Mouse (Mus musculus) limb, embryonic 15.5 days (tissue): ENCODE measurements around the gene Pde6d. TPM values are rescaled to one million over a fixed set of nuclear protein-coding genes. Genes with fewer than 3 reads are reported as not detected.

ENCODE experiments used
- ATAC-seq: fragments of 200-750 bp; cut with Nextera tagmentation; 2 replicates; pipeline ENCODE4 v1.8.0; 2017; ENCODE audit warnings: low read depth, moderate TSS enrichment; ENCODE audit not compliant: insufficient number of reproducible peaks, low FRiP score, low TSS enrichment
- H3K27ac ChIP-seq: fragments of 300-500 bp; sonication (generic); 2 replicates; pipeline ENCODE4 v1.5.1; 2015; ENCODE audit warnings: moderate library complexity, mild to moderate bottlenecking, inconsistent platforms
- H3K27me3 ChIP-seq: fragments of 300-500 bp; sonication (generic); 2 replicates; pipeline ENCODE4 v1.6.1; 2015; ENCODE audit warnings: inconsistent platforms
- H3K36me3 ChIP-seq: fragments of 300-500 bp; sonication (generic); 2 replicates; pipeline ENCODE4 v1.6.1; 2015; ENCODE audit warnings: inconsistent platforms
- H3K4me1 ChIP-seq: fragments of 300-500 bp; sonication (generic); 2 replicates; pipeline ENCODE4 v1.6.1; 2015; ENCODE audit warnings: inconsistent platforms
- H3K4me2 ChIP-seq: fragments of 300-500 bp; sonication (generic); 2 replicates; pipeline ENCODE4 v1.6.1; 2015; ENCODE audit warnings: mild to moderate bottlenecking, inconsistent platforms
- H3K4me3 ChIP-seq: fragments of 300-500 bp; sonication (generic); 2 replicates; pipeline ENCODE4 v1.5.1; 2015; ENCODE audit warnings: mild to moderate bottlenecking, inconsistent platforms
- H3K9ac ChIP-seq: fragments of 300-500 bp; sonication (generic); 2 replicates; pipeline ENCODE4 v1.6.1; 2015; ENCODE audit warnings: inconsistent platforms
- H3K9me3 ChIP-seq: fragments of 300-500 bp; sonication (generic); 2 replicates; pipeline ENCODE4 v1.6.1; 2016; ENCODE audit warnings: inconsistent platforms
- WGBS: fragments of 180-500 bp; shearing (Covaris S2); methylation state at CpG from one replicate; pipeline ENCODE4 v1.1.7; 2015; 5-methylcytosine and 5-hydroxymethylcytosine counted together
- polyA plus RNA-seq: library from polyadenylated mRNA; unstranded; fragments of >200 nt; fragmentation: Nextera tagmentation; extraction: Ambion mirVana; gene quantifications from 2 replicates; pipeline ENCODE4 v1.2.1, GENCODE M21; 2015

The Pde6d gene
- polyA plus RNA-seq, 1 experiment from 2014 or later, result 65.5 TPM

GRCm38 (mm10) chr1:86531547-86532321 lies 50.7 kb downstream of the Pde6d start:
- Histone ChIP-seq H3K4me1 (peaks cover 30% of the 10 kb centered on the region), H3K27ac (peak overlapping the region; percentile 39), H3K27me3 (no peaks in the 10 kb centered on the region), H3K36me3 (peaks cover 21% of the 10 kb centered on the region), H3K4me3 (no peak overlapping the region), H3K4me2 (0 out of 2 replicates have a peak overlapping the region, but pooled peaks have one; percentile 15), H3K9ac (no peak overlapping the region), H3K9me3 (no peaks in the 10 kb centered on the region)
- 6% methylated on average over 13 of the region's 13 CpGs for WGBS
- ATAC-seq, result no peak; the same call in 1 of the 2 replicates

GRCm38 (mm10) chr1:86530871-86531546 lies 51.4 kb downstream of the Pde6d start:
- peak overlapping the region; percentile 39 for H3K27ac ChIP-seq
- WGBS, result 14% methylated on average over 4 of the region's 4 CpGs

DNA sequence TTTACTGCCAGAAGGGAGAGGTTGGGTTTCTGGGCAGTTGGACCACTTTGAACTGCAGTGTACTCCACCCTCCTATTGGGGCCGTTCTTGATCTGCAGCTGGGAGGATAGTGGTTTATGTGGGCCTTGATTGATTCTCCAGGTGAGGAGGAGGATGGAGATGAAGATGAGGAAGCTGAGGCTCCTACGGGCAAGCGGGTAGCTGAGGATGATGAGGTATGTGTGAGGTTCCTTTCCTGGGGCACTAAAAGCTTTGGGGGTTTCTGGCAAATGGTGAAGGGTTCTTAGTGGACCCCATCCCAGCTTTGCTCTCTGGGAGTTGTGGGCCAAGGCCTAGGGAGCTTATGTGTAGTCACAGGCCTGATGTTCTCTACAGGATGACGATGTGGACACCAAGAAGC lies 52.8 kb downstream of the Pde6d start:
- no peak for ATAC-seq
- Histone ChIP-seq H3K27ac (no peak overlapping the region; the same call in 1 of the 2 replicates), H3K4me1 (peaks cover 35% of the 10 kb centered on the region), H3K27me3 (no peaks in the 10 kb centered on the region), H3K4me3 (peak overlapping the region; percentile 99), H3K9ac (peak overlapping the region; percentile 100; the same call in 1 of the 2 replicates), H3K9me3 (no peaks in the 10 kb centered on the region), H3K4me2 (peak overlapping the region; percentile 76), H3K36me3 (peaks cover 21% of the 10 kb centered on the region)
- 18% methylated on average over 4 of the region's 4 CpGs for WGBS

More at GRCm38 (mm10) chr1:86530871-86531546, 51.4 kb downstream of the Pde6d start:
- no peaks in the 10 kb centered on the region for H3K9me3 ChIP-seq
- H3K36me3 ChIP-seq, result peaks cover 21% of the 10 kb centered on the region
- H3K4me3 ChIP-seq, result no peak overlapping the region
- ATAC-seq, result no peak
- no peak overlapping the region for H3K9ac ChIP-seq
- H3K4me1 ChIP-seq, result peaks cover 30% of the 10 kb centered on the region
- no peak overlapping the region for H3K4me2 ChIP-seq
- no peaks in the 10 kb centered on the region for H3K27me3 ChIP-seq

- H3K9me3 ChIP-seq, result no peaks in the 10 kb centered on the region
- H3K4me3 ChIP-seq, result peak overlapping the region; percentile 99
- peak overlapping the region; percentile 100 for H3K27ac ChIP-seq
- H3K4me1 ChIP-seq, result peaks cover 41% of the 10 kb centered on the region
- ATAC-seq, result no peak
- H3K36me3 ChIP-seq, result peaks cover 21% of the 10 kb centered on the region
- H3K4me2 ChIP-seq, result peak overlapping the region; percentile 76
- H3K9ac ChIP-seq, result peak overlapping the region; percentile 100
- WGBS, result under 1% methylated on average over 15 of the region's 15 CpGs
- H3K27me3 ChIP-seq, result no peaks in the 10 kb centered on the region
Measured at GRCm38 (mm10) chr1:86528571-86529180, 53.8 kb downstream of the Pde6d start.

- under 1% methylated on average over 89 of the region's 89 CpGs for WGBS
- peak overlapping the region; percentile 100 for H3K27ac ChIP-seq
- peak overlapping the region; percentile 76 for H3K4me2 ChIP-seq
- H3K4me1 ChIP-seq, result peaks cover 43% of the 10 kb centered on the region
- H3K9ac ChIP-seq, result peak overlapping the region; percentile 100
- H3K9me3 ChIP-seq, result no peaks in the 10 kb centered on the region
- no peaks in the 10 kb centered on the region for H3K27me3 ChIP-seq
- ATAC-seq, result 0 out of 2 replicates have a peak, but pooled peaks have one; percentile 1
- H3K36me3 ChIP-seq, result peaks cover 17% of the 10 kb centered on the region
- H3K4me3 ChIP-seq, result peak overlapping the region; percentile 99
Measured at GRCm38 (mm10) chr1:86527599-86528486, 54.6 kb downstream of the Pde6d start.

DNA sequence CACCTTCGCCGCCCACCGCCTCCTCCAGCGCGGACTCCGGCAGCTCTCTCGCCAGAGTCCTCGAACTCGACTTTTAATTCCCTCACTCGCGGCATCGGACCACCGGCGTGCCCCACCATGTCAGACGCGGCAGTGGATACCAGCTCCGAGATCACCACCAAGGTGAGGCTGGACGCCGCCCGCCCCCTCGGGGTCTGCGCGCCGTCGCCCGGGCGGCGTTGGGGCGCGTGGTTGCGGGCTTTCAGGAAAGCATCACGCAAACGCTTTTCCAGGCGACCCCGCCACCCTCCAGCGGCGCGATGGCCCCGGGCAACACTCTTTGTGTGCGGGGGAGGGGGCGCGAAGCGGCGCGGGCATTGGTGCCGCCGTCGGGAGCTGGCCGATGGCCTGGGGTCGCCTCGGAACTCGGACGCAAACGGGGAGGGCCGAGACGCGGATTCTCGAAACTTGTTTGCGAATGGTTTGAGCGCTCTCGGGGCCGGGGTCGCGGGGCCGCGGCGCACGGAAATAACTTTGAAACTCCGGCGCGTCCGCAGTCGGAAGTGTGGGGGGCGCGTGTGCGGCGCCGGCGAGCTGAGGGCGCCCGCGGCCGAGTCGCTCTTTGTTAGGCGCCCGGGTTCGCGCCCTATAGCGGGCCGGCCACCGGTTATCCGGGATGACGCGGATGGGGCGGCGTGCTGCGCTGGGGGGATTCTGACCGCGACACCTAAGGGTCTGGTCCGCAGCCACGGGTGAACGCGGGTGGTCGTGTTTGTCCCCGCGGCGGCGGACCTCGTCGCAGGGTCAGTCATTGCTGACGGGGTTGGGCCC lies 55.4 kb downstream of the Pde6d start:
- no peaks in the 10 kb centered on the region for H3K9me3 ChIP-seq
- H3K27ac ChIP-seq, result peak overlapping the region; percentile 100
- H3K4me2 ChIP-seq, result peak overlapping the region; percentile 76
- H3K9ac ChIP-seq, result peak overlapping the region; percentile 100
- H3K36me3 ChIP-seq, result peaks cover 17% of the 10 kb centered on the region
- H3K4me3 ChIP-seq, result peak overlapping the region; percentile 99
- no peak for ATAC-seq
- H3K4me1 ChIP-seq, result peaks cover 45% of the 10 kb centered on the region
- no peaks in the 10 kb centered on the region for H3K27me3 ChIP-seq
- under 1% methylated on average over 111 of the region's 111 CpGs for WGBS

DNA sequence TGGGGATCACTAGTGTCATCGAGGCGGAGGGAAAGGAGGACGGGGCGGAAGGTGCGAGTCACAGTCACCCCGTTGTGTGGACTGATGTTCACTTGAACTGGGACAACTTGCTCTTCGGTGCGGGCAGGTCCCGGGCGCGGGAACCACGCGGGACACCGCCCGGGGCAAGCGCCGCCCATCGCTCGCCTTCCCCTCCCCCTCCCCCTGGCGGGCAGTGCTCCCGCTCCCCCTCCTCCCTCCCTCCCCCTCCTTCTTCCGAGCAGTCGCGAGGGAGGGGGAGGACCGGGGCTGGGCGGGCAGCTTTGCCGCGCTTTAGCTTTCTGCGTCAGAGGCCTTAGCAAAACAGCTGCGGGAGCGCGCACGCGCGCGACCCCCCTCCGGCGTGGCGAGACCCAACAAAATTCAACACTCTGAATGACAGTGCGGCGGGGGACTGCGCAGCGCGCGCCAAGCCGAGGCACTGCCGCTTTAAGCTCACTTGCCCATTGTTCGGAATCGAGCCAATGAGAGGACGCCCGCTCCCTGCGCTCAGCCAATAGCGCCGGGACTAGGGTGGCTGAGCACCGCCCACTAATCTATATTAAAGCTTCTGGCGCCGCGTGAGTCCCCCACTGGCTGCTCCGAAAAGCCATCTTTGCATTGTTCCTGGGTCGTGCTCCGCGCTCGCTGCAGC lies 56.2 kb downstream of the Pde6d start, which contains the start of gene Ptma:
Ptma (plus strand) TSS at position 611 of the 673 bp plus-strand sequence.
- Histone ChIP-seq H3K4me2 (peak within 1 kb of the TSS; percentile 88), H3K27me3 (no peaks in the 10 kb centered on the region), H3K9me3 (no peaks in the 10 kb centered on the region), H3K36me3 (peaks cover 17% of the 10 kb centered on the region), H3K9ac (peak within 1 kb of the TSS; percentile 100), H3K27ac (peak within 1 kb of the TSS; percentile 100), H3K4me1 (peaks cover 44% of the 10 kb centered on the region), H3K4me3 (peak within 1 kb of the TSS; percentile 99)
- under 1% methylated on average over 57 of the region's 63 CpGs for WGBS
- peak; percentile 95 for ATAC-seq

DNA sequence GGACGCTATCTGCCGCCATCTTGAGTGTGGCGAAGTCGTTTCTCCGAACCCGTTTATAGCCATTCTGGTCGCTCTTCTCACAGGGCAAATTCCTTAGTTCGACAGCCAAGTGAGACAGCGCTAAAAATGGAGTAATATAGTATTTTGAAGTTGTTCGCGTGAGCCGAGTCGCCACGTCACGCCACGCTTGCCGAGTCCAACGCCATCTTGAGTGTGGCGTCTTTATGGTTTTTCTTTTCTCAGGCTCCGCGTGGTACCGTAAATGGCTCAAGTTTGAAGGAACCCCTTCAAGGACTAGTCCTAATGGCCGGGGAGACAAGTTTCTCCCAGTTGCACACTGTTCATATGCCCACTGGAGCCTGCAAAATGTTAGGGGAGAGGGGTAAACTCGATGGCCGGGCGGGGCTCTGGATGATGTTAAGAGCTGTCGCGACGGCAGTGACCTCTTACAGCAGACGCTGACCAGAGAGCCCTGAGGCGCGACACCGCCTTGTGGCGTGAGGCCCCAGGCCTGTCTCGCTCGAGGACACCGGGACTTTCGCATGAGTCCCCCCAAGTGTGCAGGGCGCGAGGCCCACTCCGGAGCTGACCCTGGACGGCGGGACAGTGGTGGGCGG lies 56.8 kb downstream of the Pde6d start:
- no peaks in the 10 kb centered on the region for H3K27me3 ChIP-seq
- no peak for ATAC-seq
- H3K4me2 ChIP-seq, result peak overlapping the region; percentile 88
- peak overlapping the region; percentile 99 for H3K4me3 ChIP-seq
- WGBS, result under 1% methylated on average over 43 of the region's 44 CpGs
- H3K9ac ChIP-seq, result peak overlapping the region; percentile 86
- H3K27ac ChIP-seq, result peak overlapping the region; percentile 100
- H3K36me3 ChIP-seq, result peaks cover 11% of the 10 kb centered on the region
- peaks cover 40% of the 10 kb centered on the region for H3K4me1 ChIP-seq
- H3K9me3 ChIP-seq, result no peaks in the 10 kb centered on the region

DNA sequence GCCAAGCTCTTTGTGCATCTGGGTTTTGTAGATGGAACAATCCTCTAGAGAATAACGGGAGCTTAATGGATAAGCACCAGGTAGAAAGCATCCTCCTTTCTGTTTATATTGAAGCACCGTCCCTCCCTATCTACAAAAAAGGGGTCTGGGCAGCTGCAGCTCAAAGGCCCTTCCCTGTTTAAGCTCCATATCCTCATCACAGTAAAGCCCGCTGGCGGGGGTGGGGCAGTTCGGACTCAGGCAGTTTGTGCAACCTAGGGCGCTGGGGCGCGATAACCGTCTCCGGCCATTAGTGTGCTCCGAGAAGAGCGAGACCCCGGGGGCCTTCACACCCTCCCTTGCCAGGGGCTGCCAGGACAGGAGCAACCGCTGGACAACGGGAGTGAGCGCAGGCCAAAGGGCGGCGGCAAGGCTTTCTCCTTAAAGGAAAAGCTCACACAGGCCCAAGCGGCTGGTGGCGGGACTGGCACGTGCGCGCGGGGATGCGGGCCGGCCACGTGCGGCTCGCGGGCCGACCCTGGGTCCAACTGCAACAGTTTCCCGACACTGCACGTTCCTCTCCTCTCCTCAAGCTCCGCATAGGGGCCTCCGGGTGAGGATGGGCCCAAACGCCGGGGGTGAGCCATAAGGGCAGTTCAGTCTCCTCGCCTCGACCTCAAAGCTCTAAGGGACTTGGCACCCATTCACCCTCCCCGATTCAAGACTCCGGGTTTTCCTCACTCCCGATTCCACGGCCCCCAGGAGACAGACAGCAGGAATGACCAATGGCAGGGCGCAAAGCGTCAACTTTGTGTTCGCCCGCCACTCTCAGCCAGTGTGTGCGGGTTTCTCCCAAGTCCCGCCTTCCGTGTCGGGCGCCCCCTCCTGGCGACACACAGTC lies 57.6 kb downstream of the Pde6d start:
- H3K27me3 ChIP-seq, result no peaks in the 10 kb centered on the region
- H3K9ac ChIP-seq, result peak overlapping the region; percentile 86
- peak overlapping the region; percentile 100 for H3K27ac ChIP-seq
- ATAC-seq, result peak; percentile 78
- no peaks in the 10 kb centered on the region for H3K9me3 ChIP-seq
- H3K4me1 ChIP-seq, result peaks cover 39% of the 10 kb centered on the region
- peak overlapping the region; percentile 88 for H3K4me2 ChIP-seq
- 2% methylated on average over 53 of the region's 53 CpGs for WGBS
- peak overlapping the region; percentile 99 for H3K4me3 ChIP-seq
- H3K36me3 ChIP-seq, result peaks cover 9% of the 10 kb centered on the region; the same call in 1 of the 2 replicates
